15 mouse cellular contexts compared by ENCODE assay signal in the genomic region with DNA sequence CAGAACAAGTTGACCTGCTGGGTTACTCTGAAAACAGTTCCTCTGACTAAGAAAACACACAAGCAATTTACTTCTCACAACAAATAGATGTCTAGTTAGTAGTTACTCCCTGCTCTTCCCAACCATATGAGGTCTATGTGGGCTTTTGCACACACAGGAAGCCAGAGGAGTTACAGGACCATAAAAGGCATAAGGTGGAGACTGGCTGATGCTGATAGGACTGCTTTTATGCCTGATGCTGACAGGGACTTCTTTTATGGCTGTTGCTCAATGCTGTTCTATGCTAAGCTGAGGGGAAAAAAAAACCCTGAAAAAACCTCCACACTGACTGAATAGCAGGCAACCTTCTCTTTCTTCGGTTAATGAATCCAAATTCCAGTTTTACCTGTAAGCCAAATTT.
"Had no signal": no experiment of that assay in that cellular context is flagged by ENCODE, and none has a peak within 500 bp of the region (broad histone marks: within the 10 kb centered on the region; RNA-seq: fewer than 3 reads in every experiment).

No protein-coding gene starts in this region.

- DNase-seq: lung, postnatal 4 days; midbrain, embryonic 14.5 days; retina, postnatal 1 day; right cerebral cortex, adult 18-20 months; right cerebral cortex, postnatal 25 days; thymus, postnatal 25 days had no signal

- H3K4me3 ChIP-seq: midbrain, embryonic 10.5 days; midbrain, embryonic 12.5 days; myocyte; neural tube, embryonic 13.5 days; neural tube, embryonic 15.5 days; stomach, embryonic 15.5 days had no signal

- H3K27me3 ChIP-seq: midbrain, embryonic 12.5 days; neural tube, embryonic 15.5 days; stomach, embryonic 15.5 days had no signal

- H3K27ac ChIP-seq: midbrain, embryonic 10.5 days; midbrain, embryonic 12.5 days; neural tube, embryonic 13.5 days; neural tube, embryonic 15.5 days; stomach, embryonic 15.5 days; stomach, postnatal 0 days had no signal

- H3K4me2 ChIP-seq: lung, embryonic 14.5 days; midbrain, embryonic 12.5 days; neural tube, embryonic 13.5 days; neural tube, embryonic 15.5 days; stomach, embryonic 15.5 days had no signal

- H3K4me1 ChIP-seq: midbrain, embryonic 12.5 days; neural tube, embryonic 15.5 days; stomach, embryonic 15.5 days had no signal

- H3K9ac ChIP-seq: lung, embryonic 14.5 days; midbrain, embryonic 12.5 days; neural tube, embryonic 13.5 days; neural tube, embryonic 15.5 days; stomach, embryonic 15.5 days had no signal

- ATAC-seq: midbrain, embryonic 16.5 days had no signal

- H3K9me3 ChIP-seq: midbrain, embryonic 10.5 days; midbrain, embryonic 12.5 days; neural tube, embryonic 13.5 days; neural tube, embryonic 15.5 days; stomach, embryonic 15.5 days had no signal
